Mouse (Mus musculus) NIH3T3 (cell line): ENCODE measurements around the gene Tspan17.

Experiments used
- DNase-seq: peaks from one replicate; pipeline ENCODE4 v3.0.0-alpha.2; 2012; ENCODE audit warnings: low read depth

The Tspan17 gene

DNA sequence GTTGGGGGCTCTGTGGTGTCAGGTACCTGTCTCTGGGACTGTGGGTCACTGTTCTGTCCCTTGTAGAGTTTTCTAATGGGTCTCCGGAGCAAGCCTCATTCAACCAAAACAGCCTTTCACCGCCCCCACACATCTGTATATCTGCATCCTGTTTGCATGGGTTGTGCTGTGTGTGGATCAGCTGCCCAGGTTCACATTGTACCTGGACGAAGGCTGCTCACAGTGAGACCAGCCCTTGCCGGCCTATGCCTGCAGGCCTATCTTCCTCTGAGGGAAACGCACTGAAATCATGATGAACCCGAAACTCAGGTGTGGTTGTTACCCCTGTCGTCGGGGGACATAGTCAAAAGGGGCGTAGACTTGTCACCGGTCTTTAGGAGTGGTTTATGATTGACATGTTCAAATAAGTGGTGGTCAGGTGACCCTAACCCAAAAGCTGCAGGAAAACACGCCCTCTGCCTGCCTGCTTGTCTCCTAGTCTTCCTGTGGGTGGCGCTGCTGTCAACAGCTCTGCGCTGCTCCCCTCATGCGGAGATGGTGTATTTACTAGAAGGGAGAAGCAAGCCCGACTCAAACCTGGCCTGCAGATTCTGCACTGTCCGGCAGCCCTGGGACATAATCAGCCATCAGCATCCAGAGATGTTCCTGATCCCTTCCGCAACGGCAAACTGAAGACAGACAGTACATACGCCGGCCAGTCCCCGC is 16.1 kb downstream of the Tspan17 start:
- DNase-seq: no peak

DNA sequence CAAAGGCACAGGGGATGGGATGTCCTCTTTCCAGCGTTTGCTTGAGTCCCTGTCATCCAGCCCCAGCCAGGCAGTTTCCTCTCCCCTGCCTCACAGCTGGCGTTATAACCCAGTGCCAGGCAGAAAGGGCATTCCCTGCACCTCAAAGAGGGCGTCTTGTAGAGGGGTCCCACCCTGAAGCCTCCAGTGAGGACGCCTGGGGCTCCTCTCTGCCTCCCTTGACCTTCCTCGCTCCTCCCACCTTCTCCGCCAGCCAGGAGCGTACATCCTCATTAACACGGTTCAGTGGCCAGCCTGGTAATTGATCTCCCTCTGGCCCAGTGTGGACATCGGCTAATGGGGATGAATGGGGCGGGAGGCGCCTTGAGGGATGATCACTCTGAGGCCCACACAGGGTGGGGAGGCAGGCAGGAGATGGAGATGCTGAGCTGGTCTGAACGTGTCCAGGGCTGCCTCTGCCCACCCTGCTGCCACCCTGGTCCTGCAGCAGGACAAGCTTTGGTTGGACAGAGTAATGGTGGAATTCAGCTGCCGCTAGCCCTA is 17.3 kb downstream of the Tspan17 start:
- no peak for DNase-seq

DNA sequence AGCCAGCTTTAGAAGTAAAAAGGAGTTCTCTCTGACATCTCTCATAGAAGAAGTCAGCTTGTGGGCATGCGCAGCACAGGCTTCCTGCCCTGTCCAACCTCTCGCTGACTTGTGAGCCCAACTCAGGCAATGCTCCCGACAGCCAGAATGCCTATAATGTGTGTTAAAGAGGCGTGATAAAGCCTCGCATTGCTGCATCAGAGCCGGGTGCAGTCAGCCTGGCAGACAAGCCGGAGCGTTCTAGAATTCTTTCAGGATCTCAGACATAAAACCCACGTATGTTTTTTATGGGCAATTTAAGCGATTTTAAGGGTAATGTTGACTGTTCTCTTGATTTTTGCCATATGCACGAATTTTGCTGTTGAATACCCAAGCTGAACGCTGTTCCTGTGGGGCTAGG is 18.9 kb downstream of the Tspan17 start:
- DNase-seq: no peak

DNA sequence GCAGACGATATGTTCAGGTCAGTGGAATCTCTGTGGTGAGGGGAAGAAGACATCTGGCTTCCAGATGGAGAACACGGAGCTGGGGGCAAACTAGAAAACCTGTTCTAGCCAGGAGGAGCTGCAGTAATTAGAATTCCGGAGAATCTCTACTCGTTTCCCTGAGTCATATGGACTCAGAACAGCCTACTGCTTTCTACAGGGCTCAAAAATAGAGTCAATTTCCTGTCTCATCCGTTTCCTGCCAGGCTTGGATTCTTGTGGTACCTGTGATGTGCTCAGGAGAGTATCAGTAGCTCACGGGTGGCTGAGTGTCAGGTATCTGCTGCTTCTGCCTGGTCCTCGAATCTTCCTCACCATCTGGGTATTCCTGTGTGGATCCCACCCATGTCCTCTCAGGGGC is 22.3 kb downstream of the Tspan17 start:
- peak; percentile 6 for DNase-seq

DNA sequence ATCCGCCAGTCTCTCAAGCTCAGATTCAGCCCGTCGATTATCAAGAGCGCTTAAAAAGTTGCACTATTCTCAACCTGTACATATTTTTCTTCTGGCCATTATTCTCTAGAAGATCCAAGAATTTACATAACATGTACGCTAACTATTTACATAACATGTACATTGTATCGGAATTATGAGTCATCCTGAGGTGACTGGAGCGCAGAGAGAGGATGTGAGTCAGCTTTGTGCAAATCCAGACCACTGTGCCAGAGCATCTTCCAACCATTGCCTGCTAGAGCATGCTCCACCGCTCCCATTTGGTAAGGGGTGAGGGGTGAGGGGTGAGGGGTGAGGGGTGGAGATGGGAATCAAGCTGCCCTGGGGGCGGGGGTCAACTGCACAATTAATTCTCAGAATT is 24.2 kb downstream of the Tspan17 start:
- peak; percentile 47 for DNase-seq

DNA sequence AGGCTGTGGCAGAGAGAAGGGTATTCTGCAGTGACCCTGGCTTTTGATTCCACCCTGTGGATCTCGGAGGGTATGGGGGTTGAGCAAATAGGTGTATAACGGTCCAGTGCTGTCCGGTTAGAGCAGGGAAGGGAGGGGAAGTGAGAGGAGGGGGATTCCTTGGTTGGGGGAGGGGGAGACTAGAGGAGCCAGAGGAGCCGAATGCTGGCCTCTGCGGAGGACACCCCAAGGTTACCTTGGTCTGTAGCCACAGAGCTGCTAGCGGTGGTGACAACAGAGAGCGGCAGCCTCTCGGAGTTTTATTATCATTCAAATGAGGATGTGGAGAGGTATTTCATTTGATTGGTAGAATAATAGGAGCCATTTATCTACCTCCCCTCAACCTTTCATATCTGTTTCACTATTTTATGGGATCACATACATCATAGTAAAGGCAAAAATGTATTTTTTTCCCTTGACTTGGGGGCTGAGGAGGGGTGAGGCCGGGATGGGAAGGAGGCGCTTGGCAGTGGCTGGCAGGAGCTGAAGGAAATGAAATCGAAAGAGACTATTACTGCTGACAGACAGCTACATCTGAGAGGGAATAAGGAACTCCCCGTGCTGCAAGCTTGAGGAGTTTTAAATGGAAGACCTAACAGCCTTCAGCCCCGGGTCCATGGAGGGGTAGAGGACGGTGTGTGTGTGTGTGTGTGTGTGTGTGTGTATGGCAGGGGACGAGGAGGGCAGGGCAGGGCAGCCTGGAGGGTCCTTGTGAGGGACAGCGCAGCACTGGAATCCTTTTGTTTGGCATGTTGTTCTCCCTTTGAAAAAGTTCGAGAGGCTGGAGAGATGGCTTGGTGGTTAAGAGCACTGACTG is 29.4 kb downstream of the Tspan17 start:
- no peak for DNase-seq

DNA sequence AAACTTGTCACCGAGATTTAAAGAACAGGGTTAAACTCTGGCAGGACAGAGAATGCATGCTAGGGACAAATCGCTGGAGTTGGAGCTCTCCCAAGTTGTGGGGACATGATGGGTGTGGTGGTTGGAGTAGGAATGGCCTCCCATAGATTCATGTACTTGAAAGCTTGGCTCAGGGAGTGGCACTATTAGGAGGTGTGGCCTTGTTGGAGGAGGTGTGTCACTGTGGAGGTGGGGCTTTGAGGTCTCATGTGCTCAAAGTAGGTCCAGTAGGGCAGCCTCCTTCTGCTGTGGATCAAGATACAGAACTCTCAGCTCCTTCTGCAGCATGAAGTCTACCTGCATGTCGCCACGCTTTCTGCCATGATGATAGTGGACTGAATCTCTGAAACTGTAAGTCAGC is 31.9 kb downstream of the Tspan17 start:
- no peak for DNase-seq

DNA sequence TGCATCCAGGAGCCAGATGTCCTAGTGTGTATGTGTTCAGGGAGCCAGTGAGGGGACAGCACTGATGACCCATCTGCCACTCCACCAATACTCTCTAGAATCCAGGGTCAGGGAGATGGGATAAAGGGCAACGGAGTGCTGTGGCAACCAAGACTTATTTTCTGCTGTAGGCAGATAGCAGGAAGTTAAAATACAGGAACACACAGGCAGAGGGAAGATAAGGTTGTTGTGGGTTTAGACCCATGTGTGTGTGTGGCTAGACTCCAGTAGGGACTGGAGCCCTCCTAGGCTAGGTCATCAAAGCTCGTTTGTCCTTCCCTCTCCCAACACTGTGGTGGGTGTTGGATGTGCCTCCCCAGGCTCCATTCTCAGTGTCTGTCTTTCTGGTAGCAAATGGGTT is 32.8 kb downstream of the Tspan17 start:
- DNase-seq: no peak

DNA sequence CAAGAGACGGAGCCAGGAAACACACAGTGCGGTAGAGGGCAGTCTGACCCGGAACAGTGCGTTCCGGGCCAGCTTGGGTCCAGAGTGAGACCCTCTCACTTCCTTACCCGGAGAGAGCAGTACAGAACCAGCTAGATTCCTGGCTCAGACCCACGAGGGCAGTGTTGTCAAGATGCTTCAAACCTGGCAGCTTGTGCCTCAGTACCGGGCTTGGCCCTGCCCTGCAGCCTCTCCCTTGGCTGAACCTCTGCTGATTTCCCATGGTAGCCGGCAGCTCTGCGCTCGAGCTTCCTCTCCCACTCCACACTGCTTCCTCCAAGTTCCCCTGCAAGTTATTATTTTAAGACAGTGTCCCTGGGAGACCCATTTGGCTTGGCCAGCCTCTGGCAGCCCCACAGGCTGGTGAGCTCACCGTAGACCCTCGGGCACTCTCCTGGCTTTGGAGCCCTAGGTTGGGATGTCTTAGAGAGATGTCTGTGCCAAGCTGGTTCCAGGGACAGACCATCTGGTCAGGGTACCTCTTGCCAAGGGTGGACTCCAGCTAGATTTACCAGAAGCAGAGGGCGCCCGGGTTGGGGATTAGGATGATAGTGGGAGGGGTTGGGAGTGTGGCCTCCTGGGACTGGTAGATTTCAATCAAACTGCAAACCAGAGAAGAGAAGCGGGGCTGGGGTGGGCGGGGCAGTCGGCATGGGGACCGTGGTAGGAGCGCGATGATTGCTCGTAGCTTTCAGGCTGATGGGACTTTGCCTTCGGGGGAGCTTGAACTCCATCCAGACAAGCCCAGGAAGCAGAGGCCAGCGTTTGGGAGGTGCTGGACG is 35.1 kb downstream of the Tspan17 start:
- DNase-seq: peak; percentile 71

DNA sequence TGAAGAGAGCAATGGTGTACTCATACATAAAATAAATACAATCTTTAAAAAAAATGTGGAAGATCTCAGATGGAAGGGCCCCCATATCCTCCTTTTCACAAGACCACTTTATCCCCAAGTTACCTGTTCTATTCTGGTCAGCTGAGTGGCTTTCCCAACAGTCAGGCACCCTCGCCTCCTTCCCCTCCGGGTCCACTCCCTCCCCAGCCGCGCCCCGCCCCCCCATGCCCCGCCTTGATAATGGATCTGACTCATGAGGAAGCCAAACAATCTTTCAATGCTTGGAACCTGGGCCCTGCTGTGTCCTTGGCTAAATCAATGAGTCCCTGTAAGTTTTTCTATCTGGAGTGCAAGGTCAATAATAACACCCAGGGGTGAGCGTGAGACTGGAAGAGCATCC is 38.8 kb downstream of the Tspan17 start:
- DNase-seq: peak; percentile 46

DNA sequence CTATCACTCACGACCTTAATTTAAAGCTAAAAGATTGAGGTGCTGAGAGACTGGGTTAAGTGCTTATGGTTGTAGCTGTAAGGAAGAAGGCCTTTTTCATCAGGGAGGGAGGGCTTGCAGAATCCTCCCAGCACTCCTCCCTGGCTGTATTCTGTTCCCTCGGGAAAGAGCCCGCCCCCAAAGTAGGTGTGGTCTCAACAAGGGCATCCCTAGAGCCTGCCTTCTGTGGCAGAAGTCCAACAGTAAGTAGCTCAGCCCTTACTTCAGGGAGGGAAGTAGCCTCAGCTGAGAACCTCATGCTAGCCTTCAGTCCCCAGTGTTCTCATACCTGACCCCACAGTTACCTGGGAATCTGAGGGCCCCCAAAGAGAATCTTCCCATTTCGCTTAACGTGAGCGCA is 39.3 kb downstream of the Tspan17 start:
- peak; percentile 68 for DNase-seq

DNA sequence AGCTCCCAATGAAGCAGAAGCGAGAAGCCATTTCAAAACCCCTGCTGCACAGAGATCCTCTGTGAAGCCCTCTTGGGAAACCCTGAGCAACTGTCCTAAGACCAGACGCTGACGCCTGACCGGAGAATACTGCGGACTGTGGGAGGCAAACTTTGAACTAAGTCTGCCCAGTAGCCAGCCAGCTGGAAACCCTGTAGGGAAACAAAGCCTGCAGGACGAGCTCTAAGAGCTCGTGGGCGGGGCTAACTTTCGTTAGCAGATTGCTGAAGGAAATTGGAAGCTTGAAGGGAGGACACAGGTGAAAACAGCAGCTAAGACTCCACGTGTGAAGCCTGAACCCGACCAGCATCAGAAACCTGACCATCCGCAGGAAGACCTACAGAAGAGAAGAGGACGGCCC is 40.3 kb downstream of the Tspan17 start:
- no peak for DNase-seq

DNA sequence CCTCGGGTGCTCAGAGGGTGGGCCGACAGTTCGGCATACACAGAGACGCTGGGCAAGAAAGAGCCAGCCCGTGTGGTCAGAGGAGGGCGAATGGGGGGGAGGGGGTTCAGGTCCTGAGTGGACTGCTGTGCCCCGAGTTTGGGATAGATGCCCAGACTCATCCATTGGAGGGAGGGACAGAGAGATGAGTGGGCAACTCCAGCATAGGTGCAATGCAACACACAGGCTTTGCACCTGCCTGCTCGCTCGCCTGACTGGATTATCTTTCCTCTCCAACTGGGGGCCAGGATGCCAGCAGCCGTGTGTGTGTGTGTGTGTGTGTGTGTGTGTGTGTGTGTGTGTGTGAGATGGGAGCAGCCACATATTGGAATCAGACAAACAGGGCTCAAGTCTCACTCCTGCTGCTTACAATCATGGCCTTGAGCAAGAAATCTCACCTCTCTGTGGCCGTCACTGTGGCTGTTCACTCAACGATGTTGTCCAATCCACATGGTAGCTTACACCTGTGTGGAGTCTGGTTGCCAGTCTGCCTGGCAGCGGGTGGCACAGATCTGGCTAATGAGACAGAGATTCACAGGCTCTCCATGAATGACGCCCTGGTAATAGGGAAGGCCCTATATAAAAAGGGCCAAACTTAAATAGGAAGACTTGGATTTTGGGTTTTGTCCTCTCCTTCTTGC is 47.3 kb downstream of the Tspan17 start:
- DNase-seq: no peak

DNA sequence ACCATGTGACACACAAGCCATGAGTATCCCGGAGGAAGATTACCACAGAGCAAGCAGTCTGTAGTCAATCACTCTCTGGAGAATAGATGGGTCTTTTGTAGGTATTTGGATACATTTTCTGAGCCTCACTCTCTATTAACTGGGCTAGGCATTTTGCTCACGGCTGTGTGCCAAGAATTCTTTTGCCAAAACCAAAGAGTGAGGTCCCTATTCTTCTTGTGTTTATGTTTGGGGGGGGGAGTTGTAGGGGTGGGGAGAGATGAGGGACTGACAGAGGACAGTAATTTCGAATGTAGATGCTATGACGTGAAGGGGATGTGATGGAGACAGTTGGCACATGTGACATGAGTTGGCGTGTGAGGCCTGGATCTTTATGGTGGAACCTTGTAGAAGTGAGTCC is 47.9 kb downstream of the Tspan17 start:
- no peak for DNase-seq

DNA sequence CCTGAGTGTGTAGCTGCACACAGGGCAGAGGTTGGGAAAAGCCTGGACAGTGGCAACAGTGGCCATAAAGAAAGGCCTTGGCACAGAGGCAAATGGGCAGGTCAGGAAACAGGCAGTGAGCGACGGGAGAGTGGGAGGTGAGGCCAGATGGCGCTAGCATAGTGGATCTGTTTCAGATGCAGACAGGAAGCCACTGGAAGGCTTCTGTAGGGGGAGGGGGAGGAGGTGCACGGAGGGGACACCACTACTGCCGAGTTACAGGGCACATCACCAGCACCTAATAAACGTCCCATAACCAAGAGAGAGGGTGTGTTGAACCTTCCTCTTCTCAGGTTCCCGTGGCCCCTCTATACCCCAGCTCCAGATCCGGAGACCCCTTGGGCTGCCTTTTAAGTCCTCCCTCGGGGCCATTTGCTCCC is 48.3 kb downstream of the Tspan17 start:
- DNase-seq: no peak

DNA sequence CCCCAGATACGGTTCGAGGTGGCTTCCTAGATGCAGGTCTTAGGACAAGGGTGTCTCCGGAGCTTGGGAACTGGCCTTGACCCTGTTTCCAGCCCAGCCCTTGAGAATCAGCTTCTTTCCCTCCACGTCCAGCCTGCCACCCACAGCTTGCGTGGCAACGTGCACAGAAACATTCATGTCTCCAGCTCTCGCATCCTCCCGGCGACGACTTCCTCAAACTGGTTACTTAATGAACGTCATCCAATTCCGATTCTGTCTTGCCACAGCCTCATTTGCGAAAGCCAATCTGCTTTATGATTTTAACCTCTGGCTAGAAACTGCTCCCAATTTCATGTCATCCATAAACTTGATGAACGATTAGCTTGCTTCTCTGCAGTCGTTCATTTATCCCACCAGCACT is 49.4 kb downstream of the Tspan17 start:
- DNase-seq: no peak

DNA sequence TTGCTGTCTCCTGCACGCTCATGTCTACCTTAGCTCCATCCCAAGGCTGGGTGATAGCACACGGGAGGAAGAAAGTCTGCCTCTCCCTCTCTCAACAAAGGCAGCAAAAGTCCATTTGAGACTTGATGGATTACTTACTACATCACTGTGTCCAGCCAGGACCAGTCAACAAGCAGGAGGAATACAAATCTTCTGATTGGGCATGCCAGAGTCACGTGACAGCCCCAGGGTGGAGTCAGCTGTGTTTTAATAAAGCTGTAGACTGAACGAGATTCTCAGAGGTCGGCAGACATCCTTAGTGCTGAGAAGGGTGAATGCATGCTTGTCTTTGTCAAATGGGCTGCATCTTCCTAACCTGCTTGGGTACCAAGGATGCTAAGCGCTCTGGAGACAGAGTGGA is 50.0 kb downstream of the Tspan17 start:
- no peak for DNase-seq

DNA sequence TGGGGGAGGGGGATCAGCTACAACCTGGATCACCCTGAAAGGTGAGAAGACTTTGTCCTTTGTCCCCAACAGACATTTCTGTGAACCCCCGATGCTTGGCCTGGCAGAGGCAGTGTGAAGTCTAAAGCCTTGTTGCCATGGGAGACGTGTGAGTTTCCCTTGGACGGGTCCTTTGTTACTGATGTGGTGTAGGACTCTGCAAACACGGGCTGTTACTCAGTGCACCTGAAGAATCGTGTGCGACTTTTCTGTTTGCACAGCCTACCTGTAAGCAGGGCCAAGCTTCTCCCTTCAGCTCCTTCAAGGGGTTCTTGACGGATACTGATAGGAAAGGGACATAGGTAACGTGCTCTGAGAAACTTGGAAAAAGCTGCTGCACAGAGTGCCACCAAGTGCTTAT is 55.4 kb downstream of the Tspan17 start:
- no peak for DNase-seq
